Mouse (Mus musculus): ENCODE data around the gene Tcte3. TPM values are rescaled to one million over a fixed set of nuclear protein-coding genes. Genes with fewer than 3 reads are reported as not detected.
"Not testable (repeated sequence)": the region's sequence is repeated elsewhere in the genome, so short reads cannot be mapped to it uniquely, and the experiment has no call there.

Tcte3 gene
- polyA plus RNA-seq, 1 experiment, result 3.3 TPM

GRCm38 (mm10) chr17:15066911-15067310 lies 25.6 kb upstream of the Tcte3 start:
- peaks cover 43% of the 10 kb centered on the region for H3K4me1 ChIP-seq
- no peaks in the 10 kb centered on the region for H3K9me3 ChIP-seq
- TF ChIP-seq GATA1 (IDR thresholded peaks at IDR 0.05; ENCODE audit: borderline replicate concordance, low read length) (no peak), FLI1 (IDR thresholded peaks at IDR 0.05; ENCODE audit: low read length) (no peak)
- H3K36me3 ChIP-seq (replicated peaks; ENCODE audit: low read length), result peaks cover 64% of the 10 kb centered on the region
- peaks cover 2% of the 10 kb centered on the region for H3K27me3 ChIP-seq (replicated peaks)
- no peak overlapping the region for H3K4me3 ChIP-seq (replicated peaks)

- Histone ChIP-seq H3K4me3 (replicated peaks) (no peak overlapping the region), H3K9me3 (no peaks in the 10 kb centered on the region), H3K4me1 (peaks cover 43% of the 10 kb centered on the region), H3K36me3 (replicated peaks; ENCODE audit: low read length) (peaks cover 72% of the 10 kb centered on the region), H3K27me3 (replicated peaks) (peaks cover 2% of the 10 kb centered on the region)
- TF ChIP-seq GATA1 (IDR thresholded peaks at IDR 0.05; ENCODE audit: borderline replicate concordance, low read length) (no peak), FLI1 (IDR thresholded peaks at IDR 0.05; ENCODE audit: low read length) (no peak)
These were observed 24.8 kb upstream of the Tcte3 start for GRCm38 (mm10) chr17:15066066-15066465.

- peaks cover 78% of the 10 kb centered on the region for H3K36me3 ChIP-seq (replicated peaks; ENCODE audit: low read length)
These were observed 24.2 kb upstream of the Tcte3 start for GRCm38 (mm10) chr17:15065391-15066024.

GRCm38 (mm10) chr17:15060356-15060755 lies 19.1 kb upstream of the Tcte3 start:
- no peak overlapping the region for H3K4me3 ChIP-seq (replicated peaks)
- no peaks in the 10 kb centered on the region for H3K27me3 ChIP-seq (replicated peaks)
- peaks cover 98% of the 10 kb centered on the region for H3K36me3 ChIP-seq (replicated peaks; ENCODE audit: low read length)
- H3K4me1 ChIP-seq, result peaks cover 46% of the 10 kb centered on the region
- no peaks in the 10 kb centered on the region for H3K9me3 ChIP-seq
- TF ChIP-seq GATA1 (IDR thresholded peaks at IDR 0.05; ENCODE audit: borderline replicate concordance, low read length) (no peak), FLI1 (IDR thresholded peaks at IDR 0.05; ENCODE audit: low read length) (no peak)

More at GRCm38 (mm10) chr17:15065391-15066024, 24.2 kb upstream of the Tcte3 start:
- no peaks in the 10 kb centered on the region for H3K9me3 ChIP-seq
- H3K4me3 ChIP-seq (replicated peaks), result no peak overlapping the region
- peaks cover 2% of the 10 kb centered on the region for H3K27me3 ChIP-seq (replicated peaks)
- H3K4me1 ChIP-seq, result peaks cover 43% of the 10 kb centered on the region
- no peak for TF ChIP-seq FLI1 (IDR thresholded peaks at IDR 0.05; ENCODE audit: low read length)
- TF ChIP-seq GATA1 (IDR thresholded peaks at IDR 0.05; ENCODE audit: borderline replicate concordance, low read length), result no peak

- no peaks in the 10 kb centered on the region for H3K9me3 ChIP-seq
- H3K4me1 ChIP-seq, result peaks cover 48% of the 10 kb centered on the region
- no peak overlapping the region for H3K4me3 ChIP-seq (replicated peaks)
- no peaks in the 10 kb centered on the region for H3K27me3 ChIP-seq (replicated peaks)
- peaks cover 94% of the 10 kb centered on the region for H3K36me3 ChIP-seq (replicated peaks; ENCODE audit: low read length)
- TF ChIP-seq GATA1 (IDR thresholded peaks at IDR 0.05; ENCODE audit: borderline replicate concordance, low read length), result no peak
- no peak for TF ChIP-seq FLI1 (IDR thresholded peaks at IDR 0.05; ENCODE audit: low read length)
These were observed 18.4 kb upstream of the Tcte3 start for GRCm38 (mm10) chr17:15059646-15060045.

GRCm38 (mm10) chr17:15058161-15058591 lies 16.9 kb upstream of the Tcte3 start:
- Histone ChIP-seq H3K27me3 (replicated peaks) (no peaks in the 10 kb centered on the region), H3K36me3 (replicated peaks; ENCODE audit: low read length) (peaks cover 79% of the 10 kb centered on the region), H3K4me1 (peaks cover 48% of the 10 kb centered on the region), H3K4me3 (replicated peaks) (peak overlapping the region; percentile 71), H3K9me3 (no peaks in the 10 kb centered on the region)
- TF ChIP-seq FLI1 (IDR thresholded peaks at IDR 0.05; ENCODE audit: low read length) (no peak), GATA1 (IDR thresholded peaks at IDR 0.05; ENCODE audit: borderline replicate concordance, low read length) (no peak)

- Histone ChIP-seq H3K9me3 (no peaks in the 10 kb centered on the region), H3K4me3 (replicated peaks) (peak overlapping the region; percentile 57), H3K36me3 (replicated peaks; ENCODE audit: low read length) (peaks cover 57% of the 10 kb centered on the region), H3K4me1 (peaks cover 48% of the 10 kb centered on the region), H3K27me3 (replicated peaks) (no peaks in the 10 kb centered on the region)
- TF ChIP-seq GATA1 (IDR thresholded peaks at IDR 0.05; ENCODE audit: borderline replicate concordance, low read length), result no peak
- TF ChIP-seq FLI1 (IDR thresholded peaks at IDR 0.05; ENCODE audit: low read length), result no peak
These were observed 14.6 kb upstream of the Tcte3 start for GRCm38 (mm10) chr17:15055925-15056324.

- H3K4me1 ChIP-seq, result peaks cover 41% of the 10 kb centered on the region
- H3K36me3 ChIP-seq (replicated peaks; ENCODE audit: low read length), result peaks cover 36% of the 10 kb centered on the region
- not testable (repeated sequence) for H3K9me3 ChIP-seq; H3K27me3 ChIP-seq (replicated peaks); H3K4me3 ChIP-seq (replicated peaks)
These were observed 12.5 kb upstream of the Tcte3 start for GRCm38 (mm10) chr17:15053829-15054200.

GRCm38 (mm10) chr17:15053183-15053828 lies 12.0 kb upstream of the Tcte3 start:
- Histone ChIP-seq H3K4me1 (peaks cover 36% of the 10 kb centered on the region), H3K36me3 (replicated peaks; ENCODE audit: low read length) (peaks cover 31% of the 10 kb centered on the region)
- H3K9me3 ChIP-seq; H3K4me3 ChIP-seq (replicated peaks); H3K27me3 ChIP-seq (replicated peaks): not testable (repeated sequence)

GRCm38 (mm10) chr17:15052766-15053165 lies 11.5 kb upstream of the Tcte3 start:
- Histone ChIP-seq H3K4me1 (peaks cover 30% of the 10 kb centered on the region), H3K36me3 (replicated peaks; ENCODE audit: low read length) (peaks cover 25% of the 10 kb centered on the region)
- H3K27me3 ChIP-seq (replicated peaks); H3K4me3 ChIP-seq (replicated peaks); H3K9me3 ChIP-seq: not testable (repeated sequence)

- not testable (repeated sequence) for H3K36me3 ChIP-seq (replicated peaks; ENCODE audit: low read length); H3K4me1 ChIP-seq; H3K4me3 ChIP-seq (replicated peaks); H3K27me3 ChIP-seq (replicated peaks); H3K9me3 ChIP-seq
These were observed 9.1 kb upstream of the Tcte3 start for GRCm38 (mm10) chr17:15050338-15050737.

GRCm38 (mm10) chr17:15040455-15040854 lies 833 bp downstream of the Tcte3 start:
- not testable (repeated sequence) for H3K9me3 ChIP-seq; H3K4me3 ChIP-seq (replicated peaks); H3K27me3 ChIP-seq (replicated peaks); H3K36me3 ChIP-seq (replicated peaks; ENCODE audit: low read length); H3K4me1 ChIP-seq

- H3K9me3 ChIP-seq; H3K4me1 ChIP-seq; H3K36me3 ChIP-seq (replicated peaks; ENCODE audit: low read length); H3K4me3 ChIP-seq (replicated peaks); H3K27me3 ChIP-seq (replicated peaks): not testable (repeated sequence)
These were observed 9.9 kb downstream of the Tcte3 start for GRCm38 (mm10) chr17:15031414-15031813.

GRCm38 (mm10) chr17:15025513-15025912 lies 15.8 kb downstream of the Tcte3 start:
- not testable (repeated sequence) for H3K9me3 ChIP-seq; H3K27me3 ChIP-seq (replicated peaks); H3K36me3 ChIP-seq (replicated peaks; ENCODE audit: low read length); H3K4me1 ChIP-seq; H3K4me3 ChIP-seq (replicated peaks)
